Mouse (Mus musculus) urinary bladder, postnatal 4 days (tissue): ENCODE results near the gene Ak7.

ENCODE experiments used
- DNase-seq, 2 experiments: peaks; one replicate each; pipeline ENCODE4 v3.0.0; 2021 to 2022; ENCODE audit warnings: low spot score in 2 of 2

Gene Ak7

GRCm38 (mm10) chr12:105705799-105706487 is at the start of gene Ak7:
Ak7 (plus strand) TSS chr12:105705976.
- DNase-seq = peak; percentile 77 to 85

GRCm38 (mm10) chr12:105676274-105676673 is 29.5 kb upstream of the Ak7 start:
- DNase-seq = no peak

- DNase-seq = no peak
Observed at GRCm38 (mm10) chr12:105678211-105678610, 27.6 kb upstream of the Ak7 start.

GRCm38 (mm10) chr12:105678762-105679161 is 27.0 kb upstream of the Ak7 start:
- DNase-seq = no peak

- DNase-seq = no peak
Observed at GRCm38 (mm10) chr12:105683933-105684901, 21.6 kb upstream of the Ak7 start, which contains the start of gene Gskip. Gskip (plus strand) TSS chr12:105684829.

- DNase-seq = peak; percentile 90 to 97
Observed at GRCm38 (mm10) chr12:105685001-105685691, 20.6 kb upstream of the Ak7 start, which contains the start of gene Atg2b. Atg2b (minus strand) TSS chr12:105685211.

- no peak for DNase-seq
Observed at GRCm38 (mm10) chr12:105686791-105687190, 19.0 kb upstream of the Ak7 start.

- DNase-seq = no peak
Observed at GRCm38 (mm10) chr12:105687416-105687815, 18.4 kb upstream of the Ak7 start.

GRCm38 (mm10) chr12:105688546-105688945 is 17.2 kb upstream of the Ak7 start:
- DNase-seq = no peak

GRCm38 (mm10) chr12:105689435-105689834 is 16.3 kb upstream of the Ak7 start:
- no peak for DNase-seq

GRCm38 (mm10) chr12:105694021-105694420 is 11.8 kb upstream of the Ak7 start:
- DNase-seq = no peak

GRCm38 (mm10) chr12:105695848-105696247 is 9.9 kb upstream of the Ak7 start:
- DNase-seq = no peak

- no peak for DNase-seq
Observed at GRCm38 (mm10) chr12:105697104-105697780, 8.5 kb upstream of the Ak7 start.

GRCm38 (mm10) chr12:105700433-105700832 is 5.3 kb upstream of the Ak7 start:
- no peak for DNase-seq

- DNase-seq = no peak
Observed at GRCm38 (mm10) chr12:105718616-105719015, 12.8 kb downstream of the Ak7 start.

GRCm38 (mm10) chr12:105720196-105720595 is 14.4 kb downstream of the Ak7 start:
- DNase-seq = no peak

- DNase-seq = no peak
Observed at GRCm38 (mm10) chr12:105721452-105722132, 15.8 kb downstream of the Ak7 start.

GRCm38 (mm10) chr12:105722657-105723056 is 16.9 kb downstream of the Ak7 start:
- DNase-seq = no peak

- DNase-seq = no peak
Observed at GRCm38 (mm10) chr12:105724616-105725015, 18.8 kb downstream of the Ak7 start.

- DNase-seq = no peak
Observed at GRCm38 (mm10) chr12:105725736-105726135, 20.0 kb downstream of the Ak7 start.

- no peak for DNase-seq
Observed at GRCm38 (mm10) chr12:105727268-105727667, 21.5 kb downstream of the Ak7 start.
